Mouse (Mus musculus) 416B (cell line): ENCODE data around the gene Pde10a.
A peak's percentile ranks its signal among the peaks of the same experiment; 100 is the strongest.
"Not testable (repeated sequence)": the region's sequence is repeated elsewhere in the genome, so short reads cannot be mapped to it uniquely, and the experiment has no call there.

ENCODE experiments used
- DNase-seq: peaks from one replicate; pipeline ENCODE4 v3.0.0; 2011; ENCODE audit warnings: low read depth

The Pde10a gene

DNA sequence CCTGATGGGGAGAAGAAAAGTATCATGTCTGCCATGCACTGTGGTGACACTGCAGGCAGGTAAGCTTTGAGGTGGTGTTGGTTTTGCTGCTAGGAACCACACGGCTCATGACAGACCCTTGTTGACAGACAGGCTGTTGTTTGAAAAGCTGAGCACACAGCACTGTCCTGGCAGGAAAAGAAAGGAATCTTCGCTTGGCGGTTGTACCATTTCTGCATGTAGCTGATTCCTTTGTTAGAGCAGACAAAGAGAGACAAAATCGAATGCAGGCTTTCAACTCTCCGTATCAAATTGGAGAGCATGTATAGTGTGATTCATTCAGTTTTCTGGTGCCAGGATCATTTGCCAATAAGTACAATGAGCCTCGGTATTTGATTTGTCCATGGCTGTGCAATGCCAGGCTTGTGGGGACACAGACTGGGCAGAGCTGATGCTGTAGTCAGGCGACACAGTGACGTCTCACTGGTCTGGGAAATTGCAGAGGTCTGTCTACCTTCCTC is 122.2 kb downstream of the Pde10a start:
- no peak for DNase-seq

GRCm38 (mm10) chr17:8648310-8648709 is 123.1 kb downstream of the Pde10a start:
- peak; percentile 23 for DNase-seq

- no peak for DNase-seq
Observed at GRCm38 (mm10) chr17:8652681-8653262, 127.6 kb downstream of the Pde10a start.

GRCm38 (mm10) chr17:8657661-8658060 is 132.5 kb downstream of the Pde10a start:
- DNase-seq = no peak

DNA sequence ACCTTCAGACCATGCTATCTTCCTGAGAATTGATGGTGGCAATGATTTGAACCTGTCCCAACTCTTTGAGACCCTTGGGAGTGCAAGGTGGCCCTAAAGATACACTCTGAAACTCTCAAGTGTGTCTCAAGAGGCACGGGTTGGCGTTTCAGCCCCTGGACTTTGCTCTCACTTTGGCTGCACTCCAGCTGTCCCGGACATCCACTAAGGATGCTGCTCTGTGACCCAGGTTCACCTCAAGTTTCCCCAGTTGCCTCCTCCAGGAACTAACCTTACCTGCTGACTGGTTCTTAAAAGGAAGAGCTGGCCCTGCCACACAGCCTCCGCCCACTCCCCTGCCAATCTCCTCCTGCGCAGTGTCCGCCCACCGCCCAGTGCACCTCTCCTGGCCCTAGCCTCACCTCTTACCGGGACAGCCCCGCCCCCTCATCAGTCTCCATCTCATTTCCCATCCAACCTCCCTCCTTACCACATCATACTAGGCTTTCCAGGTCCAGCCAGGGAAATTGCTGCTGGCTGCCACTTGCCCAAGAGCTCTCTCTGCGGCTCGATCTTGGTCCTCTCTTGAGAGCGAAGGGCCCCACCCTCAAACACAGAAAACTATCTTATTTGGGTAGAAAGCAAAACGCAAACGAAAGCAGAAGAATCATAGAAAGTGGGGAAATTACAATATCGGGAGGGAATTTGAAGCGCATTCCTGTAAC is 133.7 kb downstream of the Pde10a start:
- no peak for DNase-seq

- DNase-seq = no peak
Observed at GRCm38 (mm10) chr17:8666912-8667311, 141.7 kb downstream of the Pde10a start.

DNA sequence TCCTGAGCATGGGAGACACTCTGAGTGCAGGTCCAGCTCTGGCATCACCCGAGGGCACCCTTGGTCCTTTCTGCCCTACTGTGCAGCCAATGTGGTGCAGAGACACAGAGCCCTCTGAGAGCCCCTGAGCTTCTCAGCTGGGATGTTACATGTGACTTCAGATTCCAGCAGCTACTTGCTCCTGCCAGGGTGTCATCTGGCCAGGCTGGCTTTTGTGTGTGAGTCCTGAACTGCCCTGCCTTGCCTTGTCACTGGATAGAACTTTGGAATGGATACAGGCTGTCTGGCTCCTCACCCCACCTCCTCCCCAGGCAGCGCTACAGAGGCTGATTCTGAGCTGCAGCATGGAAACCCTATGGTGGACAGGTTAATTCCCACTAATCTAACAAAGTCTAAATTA is 149.5 kb downstream of the Pde10a start:
- DNase-seq = no peak

DNA sequence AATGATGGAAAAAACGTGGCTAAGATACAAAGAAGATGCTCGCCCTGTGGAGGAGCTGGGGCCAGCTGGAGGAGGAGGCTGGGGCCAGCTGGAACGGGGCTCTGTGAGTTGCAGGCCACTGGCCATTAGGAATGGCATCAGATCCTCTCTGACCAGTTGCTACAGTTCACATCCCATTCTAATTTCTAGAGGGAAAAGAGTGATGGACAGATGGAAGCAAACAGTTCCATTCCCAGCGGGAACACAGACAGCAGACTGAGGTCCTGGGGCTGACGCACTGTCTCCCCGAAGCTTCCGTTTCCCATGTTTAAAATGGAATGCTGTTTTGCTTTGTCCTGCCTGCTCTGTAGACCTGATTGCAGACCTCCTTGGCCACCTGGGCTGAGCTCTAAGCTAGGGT is 161.2 kb downstream of the Pde10a start:
- DNase-seq = no peak

- no peak for DNase-seq
Observed at GRCm38 (mm10) chr17:8688096-8688495, 162.9 kb downstream of the Pde10a start.

GRCm38 (mm10) chr17:8698265-8698664 is 173.1 kb downstream of the Pde10a start:
- no peak for DNase-seq

DNA sequence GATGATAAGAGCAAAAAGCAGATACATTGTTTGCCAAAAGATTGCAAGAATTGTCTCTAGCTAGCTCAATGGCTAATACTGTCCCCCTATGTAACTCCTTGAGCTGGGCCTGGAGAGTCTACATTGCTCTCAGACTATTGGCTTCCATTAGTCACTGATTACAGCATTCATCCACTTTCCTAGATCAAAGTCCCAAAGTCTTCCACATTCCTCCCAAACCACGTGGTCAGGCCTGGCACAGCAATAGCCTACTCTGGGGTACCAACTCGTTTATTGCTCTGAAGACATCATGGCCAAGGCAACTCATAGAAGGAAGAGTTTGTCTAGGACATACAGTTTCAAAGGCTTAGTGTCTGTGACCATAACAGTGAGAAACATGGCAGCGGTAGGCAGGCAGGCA is 173.6 kb downstream of the Pde10a start:
- DNase-seq = no peak

DNA sequence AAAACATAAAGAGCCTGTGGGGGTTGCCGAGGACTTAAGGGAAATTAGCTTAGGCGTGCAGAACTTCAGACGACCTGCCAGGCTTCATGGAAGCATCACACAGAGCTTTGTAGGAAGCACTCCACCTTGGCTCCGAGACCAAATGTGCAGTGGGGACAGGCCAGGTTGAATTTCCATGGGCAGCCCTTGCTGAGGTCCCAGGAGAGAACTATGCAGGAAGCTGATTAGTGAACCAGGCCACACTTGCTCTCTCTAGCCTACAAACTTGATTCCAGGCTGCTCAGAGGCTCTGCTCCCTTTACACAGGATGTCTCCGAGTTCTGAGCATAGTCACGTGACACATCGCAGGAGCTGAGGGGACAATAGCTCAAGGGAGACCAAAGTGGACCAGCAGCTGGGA is 175.9 kb downstream of the Pde10a start:
- DNase-seq = no peak

DNA sequence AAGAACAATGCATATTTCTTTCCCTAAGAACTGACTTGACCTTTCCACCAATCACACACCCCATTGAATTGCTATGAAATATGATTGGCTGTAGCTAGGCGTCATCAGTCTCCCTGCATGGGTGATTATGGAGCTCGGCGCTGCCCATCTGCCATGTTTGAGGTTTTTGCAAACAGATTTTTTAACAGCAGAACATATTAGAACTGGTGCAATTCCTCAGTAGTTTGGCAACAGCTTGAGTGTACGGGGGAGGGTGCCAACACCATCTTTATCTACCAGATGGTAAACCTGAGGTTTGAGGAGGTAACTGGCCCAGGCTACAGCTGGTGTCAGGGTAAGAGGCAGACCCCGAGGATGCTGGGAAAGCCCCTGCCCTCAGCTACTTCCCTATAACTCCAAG is 177.3 kb downstream of the Pde10a start:
- no peak for DNase-seq

GRCm38 (mm10) chr17:8708006-8708405 is 182.8 kb downstream of the Pde10a start:
- no peak for DNase-seq

DNA sequence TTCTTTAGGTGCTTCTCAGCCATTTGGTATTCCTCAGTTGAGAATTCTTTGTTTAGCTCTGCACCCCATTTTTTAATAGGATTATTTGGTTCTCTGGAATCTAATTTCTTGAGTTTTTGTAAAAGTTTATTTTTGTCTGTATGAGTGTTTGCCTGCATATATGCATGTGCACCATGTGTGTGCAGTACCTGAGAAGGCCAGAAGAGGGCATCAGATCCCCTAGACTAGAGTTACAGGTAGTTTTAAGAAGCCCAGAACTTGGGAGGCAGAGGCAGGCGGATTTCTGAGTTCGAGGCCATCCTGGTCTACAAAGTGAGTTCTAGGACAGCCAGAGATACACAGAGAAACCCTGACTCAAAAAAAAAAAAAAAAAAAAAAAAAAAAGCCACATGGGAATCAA is 187.6 kb downstream of the Pde10a start:
- not testable (repeated sequence) for DNase-seq

DNA sequence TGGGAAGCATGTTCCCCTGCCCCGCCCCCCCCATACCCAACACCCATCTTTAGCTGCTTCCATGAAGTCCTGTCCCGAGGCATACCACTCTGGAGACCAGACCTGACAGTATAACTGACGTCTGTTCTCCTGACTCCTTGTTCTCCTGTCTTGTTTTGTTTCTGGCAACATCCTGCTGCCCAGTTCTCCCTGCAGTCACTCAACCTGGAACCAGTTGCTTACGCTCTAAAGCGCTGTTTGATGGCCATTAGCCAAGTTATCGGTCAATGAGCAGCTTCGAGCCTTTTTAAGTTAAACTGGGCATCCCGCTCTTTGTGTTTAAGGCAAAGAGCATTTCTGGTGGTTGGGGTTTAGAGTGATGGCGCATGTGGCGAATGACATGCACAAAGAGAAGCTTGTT is 195.8 kb downstream of the Pde10a start:
- no peak for DNase-seq

DNA sequence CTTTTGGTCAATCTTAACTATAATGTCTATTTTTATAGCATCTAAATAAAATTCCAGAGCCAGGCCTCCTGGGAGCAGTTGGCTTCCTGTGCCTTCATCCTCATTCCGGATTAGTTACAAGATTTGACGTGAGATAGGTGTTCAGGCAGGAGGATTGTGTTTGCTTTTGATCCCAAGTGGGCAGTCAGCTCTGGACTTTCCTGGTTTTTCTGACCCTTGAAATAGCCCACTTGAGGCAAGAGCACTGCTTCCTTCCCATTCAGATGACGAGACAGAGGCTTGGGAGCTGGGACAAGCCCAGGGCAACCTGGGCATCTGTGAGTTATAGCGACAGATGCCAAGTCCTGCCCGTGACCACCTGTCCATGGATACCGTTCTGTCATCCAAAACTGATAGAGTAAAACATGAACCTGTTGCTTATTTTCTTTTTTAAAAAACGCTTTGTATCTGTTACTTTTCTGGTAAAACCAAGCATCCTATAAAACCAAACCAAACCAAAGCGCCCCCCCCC is 199.3 kb downstream of the Pde10a start:
- DNase-seq = no peak

DNA sequence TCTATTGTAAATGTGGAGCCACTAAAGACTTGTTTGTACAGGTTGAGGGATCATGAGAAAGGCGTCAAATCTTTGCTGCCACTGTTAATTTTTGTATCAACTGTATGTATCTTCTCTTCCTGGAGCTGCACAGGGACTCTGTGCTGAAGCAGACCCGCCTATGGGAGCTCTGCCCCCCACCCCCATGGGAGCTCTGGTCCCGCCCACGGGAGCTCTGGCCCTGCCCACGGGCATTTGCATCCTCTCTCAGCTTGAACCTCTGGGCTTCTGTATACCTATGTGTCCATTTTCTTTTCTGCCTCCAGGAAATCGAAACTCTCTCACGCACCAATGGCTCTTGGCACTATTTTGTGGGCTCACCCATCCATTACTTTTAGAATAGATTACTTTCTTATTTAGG is 203.5 kb downstream of the Pde10a start:
- no peak for DNase-seq

- DNase-seq = no peak
Observed at GRCm38 (mm10) chr17:8729808-8730207, 204.6 kb downstream of the Pde10a start.

DNA sequence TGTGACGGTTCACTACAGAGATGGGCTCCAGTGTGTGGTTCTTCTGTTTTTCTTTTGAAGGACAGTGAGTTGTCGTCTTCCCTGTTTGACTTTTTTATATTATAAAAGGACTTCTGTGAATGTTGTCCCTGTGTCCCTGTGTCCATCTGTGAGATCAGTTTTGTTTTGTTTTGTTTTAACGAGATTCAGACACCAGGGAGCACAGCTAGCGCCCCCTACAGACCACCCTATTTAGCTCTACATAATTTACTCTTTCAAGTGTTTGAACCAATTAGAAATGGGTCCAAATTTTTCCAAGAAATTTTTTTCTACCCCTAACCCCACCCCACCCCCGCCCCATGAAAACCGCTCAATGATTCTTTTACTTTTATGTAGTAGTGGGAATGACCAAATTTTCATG is 205.9 kb downstream of the Pde10a start:
- DNase-seq = no peak

DNA sequence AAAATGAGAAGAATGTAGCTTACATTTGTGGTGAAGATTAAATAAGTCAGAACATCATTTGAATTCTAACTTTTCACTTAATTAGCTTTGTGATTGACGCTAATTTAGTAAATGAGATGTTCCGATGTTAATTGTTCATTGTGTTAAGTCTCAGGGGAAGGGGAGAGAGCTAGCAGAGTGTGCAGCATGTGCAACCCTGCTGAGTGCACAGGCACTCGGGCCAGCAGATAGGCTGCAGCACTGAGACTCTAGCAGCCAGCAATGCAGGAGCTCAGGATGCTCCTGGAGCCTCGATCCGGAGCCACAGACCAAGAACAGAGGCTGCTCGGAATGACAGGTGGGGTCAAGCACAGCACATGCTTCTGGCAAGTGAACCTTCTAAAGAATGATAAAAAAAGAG is 211.1 kb downstream of the Pde10a start:
- no peak for DNase-seq

- DNase-seq = no peak
Observed at GRCm38 (mm10) chr17:8742772-8743171, 217.6 kb downstream of the Pde10a start.

- DNase-seq = no peak
Observed at GRCm38 (mm10) chr17:8745334-8745733, 220.2 kb downstream of the Pde10a start.

DNA sequence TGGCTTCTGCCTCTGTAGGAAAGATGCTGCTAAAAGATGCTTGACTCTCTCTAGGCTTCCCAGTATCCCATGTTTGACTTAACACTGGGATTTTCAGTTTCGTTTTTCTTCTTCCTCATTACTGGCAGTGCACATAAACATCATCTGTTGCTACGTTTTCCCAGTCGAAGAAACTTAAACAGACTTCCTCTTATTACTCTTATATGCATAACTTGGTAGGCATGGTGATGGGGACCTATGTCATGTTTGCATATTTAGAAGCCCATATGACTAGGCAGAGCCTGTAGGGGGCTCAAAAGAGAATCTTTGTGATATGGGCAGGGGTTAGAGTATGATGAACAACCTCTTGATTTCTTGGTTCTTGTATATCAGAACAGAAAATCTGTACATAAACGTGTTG is 224.3 kb downstream of the Pde10a start:
- DNase-seq = peak; percentile 6
